Mouse (Mus musculus) spleen, adult 2 months (tissue): ENCODE measurements at regions not wholly inside any gene's neighbourhood (a gene's known extent, or its start where the extent isn't known, plus 50 kb on each side); places are given as distances from the start of the nearest gene placed in this dataset.

Source experiments
- DNase-seq, 2 experiments: peaks; one replicate each; pipeline versions ENCODE4 v3.0.0 to v3.0.0-alpha.2; 2012 to 2021; ENCODE audit warnings: low spot score in 2 of 2, low read depth in 1 of 2
- H3K27ac ChIP-seq: fragments of 200-500 bp; 2 replicates; pipeline ENCODE4 v1.5.1; 2012; ENCODE audit warnings: low read length, inconsistent platforms; ENCODE audit not compliant: insufficient read depth
- H3K27me3 ChIP-seq: fragments of 200-500 bp; 2 replicates; pipeline ENCODE4 v1.6.1; 2012; ENCODE audit warnings: mild to moderate bottlenecking, moderate library complexity, low read length, inconsistent platforms; ENCODE audit not compliant: control insufficient read depth, insufficient read depth
- H3K36me3 ChIP-seq: fragments of 200-500 bp; 2 replicates; pipeline ENCODE4 v1.6.1; 2012; ENCODE audit warnings: mild to moderate bottlenecking, low read length, inconsistent platforms; ENCODE audit not compliant: control insufficient read depth, insufficient read depth
- H3K4me1 ChIP-seq: fragments of 200-500 bp; 2 replicates; pipeline ENCODE4 v1.6.1; 2011; ENCODE audit warnings: inconsistent platforms; ENCODE audit not compliant: control insufficient read depth, insufficient read depth, insufficient read length
- H3K4me3 ChIP-seq: fragments of 200-500 bp; 2 replicates; pipeline ENCODE4 v1.5.1; 2011; ENCODE audit warnings: mild to moderate bottlenecking, inconsistent platforms; ENCODE audit not compliant: insufficient read depth, insufficient read length; ENCODE audit errors: extremely low read depth
- CTCF ChIP-seq: fragments of 200-500 bp; IDR thresholded peaks from 2 replicates; pipeline ENCODE4 v1.5.1; 2011; ENCODE audit warnings: mild to moderate bottlenecking, inconsistent platforms; ENCODE audit not compliant: insufficient read depth, insufficient read length, insufficient replicate concordance; ENCODE audit errors: extremely low read depth
- POLR2A ChIP-seq: fragments of 200-500 bp; IDR thresholded peaks from 2 replicates; pipeline ENCODE4 v1.6.1; 2011; ENCODE audit warnings: low read depth, low read length, inconsistent platforms
- WGBS: fragments of 180-500 bp; shearing (Covaris S2); methylation state at CpG from one replicate; pipeline ENCODE4 v1.1.7; 2018; 5-methylcytosine and 5-hydroxymethylcytosine counted together

DNA sequence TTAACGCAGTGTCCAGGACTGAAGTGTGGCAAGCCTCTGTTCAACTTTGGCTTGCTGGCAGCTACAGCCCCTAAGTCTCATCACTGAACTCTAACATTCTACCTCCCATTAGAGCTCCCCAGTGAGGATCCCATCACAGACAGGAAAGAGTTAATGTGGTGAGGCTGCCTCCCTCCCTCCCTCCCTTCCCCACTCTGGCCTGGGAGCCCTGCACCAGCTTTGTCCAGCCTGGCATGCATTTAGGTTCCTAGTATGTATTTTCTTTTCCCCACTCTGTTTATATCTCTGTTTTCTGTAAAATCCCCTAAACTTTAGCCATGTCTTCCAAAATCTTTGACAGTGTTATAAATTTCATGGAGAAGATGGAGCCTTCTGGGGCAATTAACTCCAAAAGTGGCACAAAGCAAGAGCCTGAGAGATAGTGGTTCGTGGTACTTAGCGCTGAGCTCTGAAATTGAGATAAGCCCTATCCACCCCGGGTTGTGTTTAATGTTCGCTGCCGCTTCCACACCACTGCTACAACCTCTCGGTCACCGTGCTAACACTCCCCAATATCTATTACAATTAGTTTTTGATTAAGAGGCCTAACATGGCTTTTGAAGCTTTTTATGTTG lies 130.1 kb upstream of the Nr2f2 start:
- 63% methylated on average over 8 of the region's 8 CpGs for whole genome bisulfite sequencing
- no peaks in the 10 kb centered on the region for H3K27me3 ChIP-seq
- H3K4me1 ChIP-seq: no peaks in the 10 kb centered on the region
- H3K36me3 ChIP-seq: no peaks in the 10 kb centered on the region
- H3K4me3 ChIP-seq: no peak overlapping the region
- DNase-seq: no peak
- TF ChIP-seq CTCF: no peak
- no peak for TF ChIP-seq POLR2A
- no peak overlapping the region for H3K27ac ChIP-seq

DNA sequence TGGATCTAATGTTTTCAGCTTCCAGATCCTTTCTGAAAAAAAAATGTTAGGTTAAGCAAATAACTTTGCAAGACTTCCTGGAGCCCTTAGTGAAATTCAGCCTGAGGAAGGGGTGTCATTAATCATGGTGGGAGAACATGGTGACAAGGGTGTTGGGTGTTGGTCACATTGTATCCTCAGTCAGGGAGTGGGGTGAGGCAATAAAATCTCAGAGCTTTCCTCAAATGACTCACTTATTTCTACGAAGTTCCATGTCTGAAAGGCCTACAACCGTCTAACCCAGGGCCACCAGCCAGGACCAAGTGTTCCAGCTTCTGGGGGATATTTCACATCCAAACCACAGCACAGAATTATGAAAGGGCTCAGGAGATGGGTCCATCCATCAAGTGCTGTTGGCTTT lies 117.7 kb upstream of the Nr2f2 start:
- no peak overlapping the region for H3K27ac ChIP-seq
- no peaks in the 10 kb centered on the region for H3K36me3 ChIP-seq
- WGBS: 79% methylated on average over 2 of the region's 2 CpGs
- DNase-seq: no peak
- no peak for TF ChIP-seq CTCF
- no peak for TF ChIP-seq POLR2A
- no peaks in the 10 kb centered on the region for H3K4me1 ChIP-seq
- H3K4me3 ChIP-seq: no peak overlapping the region
- no peaks in the 10 kb centered on the region for H3K27me3 ChIP-seq

DNA sequence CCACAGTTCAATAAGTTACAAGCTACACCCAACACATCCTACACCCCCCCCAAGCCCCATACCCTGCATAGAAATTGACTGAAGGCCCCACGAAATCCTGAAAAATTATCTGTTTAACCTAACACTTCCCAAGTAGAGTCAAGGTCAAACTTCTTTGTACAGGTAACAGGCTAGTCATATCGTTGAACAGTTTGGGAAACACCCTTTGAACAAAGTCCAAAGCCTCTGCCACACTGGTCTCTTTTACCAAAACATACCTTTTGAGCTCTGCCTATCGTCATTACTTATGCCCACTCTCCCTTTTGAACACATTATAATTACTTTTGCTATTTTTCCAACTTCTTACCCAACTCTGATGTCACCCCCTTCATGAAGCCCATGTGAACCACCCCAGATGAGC lies 117.0 kb upstream of the Nr2f2 start:
- Histone ChIP-seq H3K27ac (no peak overlapping the region), H3K27me3 (no peaks in the 10 kb centered on the region), H3K4me3 (no peak overlapping the region), H3K36me3 (no peaks in the 10 kb centered on the region), H3K4me1 (no peaks in the 10 kb centered on the region)
- TF ChIP-seq CTCF (no peak), POLR2A (no peak)
- WGBS: 78% methylated on average over 3 of the region's 3 CpGs
- no peak for DNase-seq

DNA sequence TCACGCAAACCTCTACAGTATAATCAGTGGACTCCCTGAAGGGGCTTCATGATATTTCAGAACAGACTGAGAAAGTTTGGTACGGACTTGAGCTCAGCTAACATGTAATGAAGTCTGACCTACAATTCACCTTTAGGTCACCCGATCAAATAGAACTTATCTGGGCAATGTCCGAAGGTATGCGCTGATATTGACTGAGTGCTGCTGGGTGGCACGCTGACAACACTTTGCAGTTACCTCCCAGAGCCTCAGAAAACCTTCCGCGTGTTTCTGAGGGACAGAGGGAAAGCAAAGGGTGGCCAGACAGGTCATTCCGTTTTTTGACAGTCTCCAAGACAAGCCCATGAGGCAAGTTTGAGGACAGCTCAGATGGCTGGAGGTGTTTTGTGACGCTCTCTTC lies 115.3 kb upstream of the Nr2f2 start:
- no peaks in the 10 kb centered on the region for H3K36me3 ChIP-seq
- TF ChIP-seq CTCF (no peak), POLR2A (no peak)
- no peaks in the 10 kb centered on the region for H3K4me1 ChIP-seq
- 89% methylated on average over 10 of the region's 10 CpGs for WGBS
- no peak overlapping the region for H3K27ac ChIP-seq
- H3K4me3 ChIP-seq: no peak overlapping the region
- H3K27me3 ChIP-seq: no peaks in the 10 kb centered on the region
- DNase-seq: no peak

DNA sequence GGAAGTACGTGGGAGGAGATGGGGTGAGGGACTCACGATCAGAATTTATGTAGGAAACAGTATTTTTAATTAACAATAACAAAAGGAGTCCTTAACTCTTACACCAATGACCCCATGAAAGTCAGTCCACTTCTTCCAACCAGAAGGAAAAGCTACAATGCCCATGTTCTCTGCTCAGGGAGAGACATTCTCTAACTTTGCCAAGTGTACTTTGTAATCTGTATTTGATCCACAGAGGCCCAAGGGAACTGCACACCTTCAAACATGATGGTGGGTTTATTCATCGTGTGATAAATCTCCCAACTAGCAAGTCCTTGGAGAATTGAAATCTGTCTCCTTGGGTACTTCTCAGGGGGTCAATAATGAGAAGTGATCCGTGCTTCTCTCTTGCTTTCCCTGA lies 106.3 kb upstream of the Nr2f2 start:
- Histone ChIP-seq H3K4me1 (no peaks in the 10 kb centered on the region), H3K36me3 (no peaks in the 10 kb centered on the region), H3K27me3 (no peaks in the 10 kb centered on the region), H3K4me3 (no peak overlapping the region), H3K27ac (no peak overlapping the region)
- 81% methylated on average over 4 of the region's 4 CpGs for WGBS
- TF ChIP-seq POLR2A: no peak
- TF ChIP-seq CTCF: no peak
- no peak for DNase-seq

DNA sequence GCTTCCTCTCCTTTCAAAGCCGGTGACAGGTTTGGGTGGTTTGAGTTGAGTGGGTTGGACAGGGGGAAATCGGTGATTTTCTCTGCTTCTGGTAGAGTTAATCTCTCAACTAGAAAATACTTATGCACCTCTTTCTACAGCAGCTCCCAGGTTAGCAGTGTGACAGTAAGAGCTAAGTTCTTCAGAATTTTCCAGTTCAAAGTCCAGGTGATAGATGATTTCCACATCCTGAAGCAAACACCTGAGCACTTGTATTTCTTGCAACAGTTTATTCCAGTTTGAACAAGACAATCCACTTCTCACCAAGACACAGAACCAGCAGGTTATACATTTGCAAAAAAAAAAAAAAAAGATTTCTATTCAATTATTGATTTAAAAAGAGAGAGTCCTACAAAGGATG lies 104.0 kb upstream of the Nr2f2 start:
- 88% methylated on average over 2 of the region's 2 CpGs for WGBS
- Histone ChIP-seq H3K4me1 (no peaks in the 10 kb centered on the region), H3K36me3 (no peaks in the 10 kb centered on the region), H3K27me3 (no peaks in the 10 kb centered on the region), H3K4me3 (no peak overlapping the region), H3K27ac (no peak overlapping the region)
- TF ChIP-seq POLR2A (no peak), CTCF (no peak)
- DNase-seq: no peak

DNA sequence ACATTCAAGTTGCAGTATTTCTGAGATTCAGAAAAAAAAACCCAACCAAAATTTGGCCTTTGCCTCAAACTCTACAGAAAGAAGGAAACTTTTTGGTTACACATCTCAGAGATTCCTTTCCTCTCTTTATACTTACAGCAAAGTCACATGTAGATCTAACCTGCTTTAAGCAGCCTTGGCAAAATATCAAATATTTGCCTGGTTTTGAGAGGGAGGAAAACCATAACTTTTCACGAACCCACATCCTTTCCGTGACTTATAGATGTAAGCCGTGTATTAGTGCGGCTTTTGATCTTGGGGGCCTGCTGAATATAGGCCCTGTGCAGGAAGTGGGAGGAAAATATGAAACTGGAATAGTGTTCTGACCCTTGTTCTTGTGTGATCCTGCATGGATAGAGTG lies 95.6 kb upstream of the Nr2f2 start:
- TF ChIP-seq CTCF: no peak
- no peak for TF ChIP-seq POLR2A
- H3K36me3 ChIP-seq: no peaks in the 10 kb centered on the region
- WGBS: 83% methylated on average over 4 of the region's 4 CpGs
- no peaks in the 10 kb centered on the region for H3K4me1 ChIP-seq
- no peak overlapping the region for H3K27ac ChIP-seq
- H3K27me3 ChIP-seq: no peaks in the 10 kb centered on the region
- DNase-seq: no peak
- H3K4me3 ChIP-seq: no peak overlapping the region
